Mouse (Mus musculus): ENCODE data around the gene Sh3glb2.

Gene Sh3glb2

DNA sequence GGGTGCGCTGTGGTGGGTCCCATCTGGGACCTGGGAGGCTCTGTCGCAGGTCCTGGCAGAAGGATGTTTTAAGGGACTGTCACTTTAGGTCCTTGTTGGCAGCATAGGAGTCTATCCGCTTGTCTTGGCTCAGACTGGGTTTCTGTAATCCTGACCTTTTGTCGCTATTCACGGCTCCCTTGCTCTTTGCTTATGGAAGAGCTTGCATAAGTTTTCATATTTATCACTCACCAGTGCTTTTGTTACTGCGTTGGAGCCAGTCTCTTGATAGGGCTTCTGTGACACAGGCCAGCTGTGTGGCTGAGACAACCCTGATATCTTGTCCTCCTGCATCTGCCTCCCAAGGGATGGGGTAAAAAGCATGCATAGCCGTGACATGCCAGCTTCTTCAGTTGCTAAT, 20.2 kb upstream of the Sh3glb2 start:
- no peak for DNase-seq

GRCm38 (mm10) chr2:30377721-30378120, 18.6 kb upstream of the Sh3glb2 start:
- DNase-seq = no peak

DNA sequence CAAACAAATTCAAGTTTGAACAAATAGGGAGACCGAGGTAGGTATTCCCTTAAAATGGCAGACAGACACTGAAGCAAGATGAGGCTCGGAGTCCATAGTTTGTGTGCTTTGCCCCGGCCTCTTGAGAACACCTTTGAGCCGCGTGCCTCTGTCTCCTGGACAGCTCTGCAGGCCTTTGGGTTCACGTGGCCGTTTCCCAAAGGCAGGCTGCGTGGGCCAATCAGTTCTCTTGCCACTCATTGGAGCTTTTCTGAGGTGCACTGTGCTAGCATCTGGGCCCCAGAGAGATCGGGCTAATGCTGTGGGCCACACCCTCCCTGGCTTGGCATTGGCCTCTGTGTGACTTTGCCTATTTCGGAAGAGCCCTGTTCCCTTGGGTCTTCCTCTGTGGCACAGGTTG, 16.8 kb upstream of the Sh3glb2 start:
- DNase-seq = no peak

DNA sequence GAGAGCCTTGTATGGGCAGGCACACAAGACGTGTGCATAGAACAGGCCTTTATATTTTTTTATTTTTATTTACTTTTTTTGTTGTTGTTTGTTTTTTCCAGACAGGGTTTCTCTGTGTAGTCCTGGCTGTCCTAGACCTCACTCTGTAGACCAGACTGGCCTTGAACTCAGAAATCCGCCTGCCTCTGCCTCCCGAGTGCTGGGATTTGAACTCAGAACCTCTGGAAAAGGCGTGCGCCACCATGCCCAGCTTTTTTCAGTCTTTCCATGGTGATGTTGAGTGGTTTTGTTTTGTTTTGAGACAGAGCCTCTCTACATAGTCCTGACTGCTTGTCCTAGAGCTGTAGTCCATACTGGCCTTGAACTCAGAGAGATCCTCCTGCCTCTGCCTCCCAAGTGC, 13.6 kb upstream of the Sh3glb2 start:
- no peak for DNase-seq

DNA sequence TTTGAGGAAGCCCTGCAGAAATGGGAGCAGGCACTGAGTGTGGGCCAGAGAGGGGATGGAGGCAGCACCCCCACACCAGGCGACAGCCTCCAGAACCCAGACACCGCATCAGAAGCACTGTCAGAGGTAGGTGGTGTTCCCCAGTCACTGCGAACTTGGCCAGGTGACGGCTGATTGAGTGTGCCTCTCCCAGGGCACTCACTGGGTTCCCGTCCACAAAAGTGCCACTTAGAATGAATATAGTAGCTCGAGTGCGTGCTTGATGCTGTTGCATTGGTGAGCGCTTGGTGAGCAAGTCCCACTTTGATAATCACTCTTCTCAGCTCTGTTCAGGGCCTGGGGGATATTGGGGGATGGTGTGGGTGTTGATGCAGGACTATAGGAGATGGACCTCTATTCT, 12.4 kb upstream of the Sh3glb2 start:
- no peak for DNase-seq

DNA sequence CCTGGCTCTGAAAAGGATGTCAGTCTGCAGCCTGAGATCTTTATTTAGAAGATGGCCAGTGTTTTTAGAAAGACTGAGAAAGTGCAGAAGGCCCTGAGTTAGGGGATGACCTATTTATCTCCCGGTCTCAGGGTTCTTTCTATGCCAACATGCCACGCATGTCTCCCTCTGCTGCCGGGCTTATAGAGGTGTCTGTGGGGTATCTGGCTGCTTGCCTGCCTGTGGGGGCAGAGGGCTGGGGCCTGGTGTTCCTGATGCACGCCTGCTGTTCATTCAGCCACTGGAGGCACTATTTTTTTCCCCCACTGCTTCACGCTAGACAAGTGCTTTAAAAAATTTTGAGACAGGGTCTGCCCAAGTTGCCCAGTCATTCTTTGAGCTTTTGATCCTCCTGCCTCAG, 7.1 kb upstream of the Sh3glb2 start:
- DNase-seq = peak in 1 of 2 experiments; percentile 44

GRCm38 (mm10) chr2:30365281-30366069, 6.3 kb upstream of the Sh3glb2 start:
- no peak for DNase-seq

GRCm38 (mm10) chr2:30363773-30364650, 4.9 kb upstream of the Sh3glb2 start, which contains the start of gene Miga2:
Gene Miga2, plus strand, starts transcription at chr2:30364233.
- DNase-seq = peak; percentile 98

DNA sequence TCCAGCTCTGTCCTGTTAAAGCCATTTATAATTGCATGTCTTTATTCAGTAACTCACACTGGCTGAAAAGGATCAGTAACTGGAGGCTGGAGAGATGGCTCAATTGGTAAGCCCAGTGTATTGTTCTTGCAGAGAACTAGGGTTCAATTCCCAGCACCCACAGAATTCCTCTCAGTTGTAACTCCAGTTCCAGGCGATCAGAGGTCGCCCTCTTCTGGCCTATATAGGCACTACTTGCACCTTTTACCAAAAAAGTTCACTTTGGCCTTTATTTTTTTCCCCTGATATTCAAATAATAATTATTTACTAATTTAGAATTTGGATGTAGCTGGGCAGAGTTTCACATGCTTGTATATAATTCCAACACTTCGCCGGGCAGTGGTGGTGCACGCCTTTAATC, 3.7 kb upstream of the Sh3glb2 start:
- DNase-seq = no peak

DNA sequence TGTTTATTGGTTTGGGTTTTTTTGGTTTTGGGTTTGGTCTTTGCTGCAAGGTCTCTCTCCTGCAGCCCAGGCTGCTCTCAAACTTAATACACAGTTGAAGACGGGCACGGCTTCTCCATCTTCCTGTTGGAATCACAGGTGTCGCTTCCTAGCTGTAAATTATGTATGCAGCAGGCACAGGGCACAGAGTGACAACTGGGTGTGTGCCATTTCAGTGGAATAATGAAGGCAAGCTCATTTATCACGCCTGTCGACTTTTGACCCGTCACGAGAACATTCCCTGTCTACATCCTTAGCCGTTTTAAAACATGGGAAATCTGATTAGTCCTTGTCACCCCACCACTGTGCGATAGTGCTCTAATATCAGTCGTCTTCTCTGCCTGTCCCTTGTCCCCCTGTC, 1.5 kb upstream of the Sh3glb2 start:
- DNase-seq = no peak

- peak; percentile 51 to 63 for DNase-seq
Observed at GRCm38 (mm10) chr2:30357552-30358510, 1.3 kb downstream of the Sh3glb2 start.

GRCm38 (mm10) chr2:30356906-30357305, 2.2 kb downstream of the Sh3glb2 start:
- DNase-seq = peak; percentile 31 to 33

DNA sequence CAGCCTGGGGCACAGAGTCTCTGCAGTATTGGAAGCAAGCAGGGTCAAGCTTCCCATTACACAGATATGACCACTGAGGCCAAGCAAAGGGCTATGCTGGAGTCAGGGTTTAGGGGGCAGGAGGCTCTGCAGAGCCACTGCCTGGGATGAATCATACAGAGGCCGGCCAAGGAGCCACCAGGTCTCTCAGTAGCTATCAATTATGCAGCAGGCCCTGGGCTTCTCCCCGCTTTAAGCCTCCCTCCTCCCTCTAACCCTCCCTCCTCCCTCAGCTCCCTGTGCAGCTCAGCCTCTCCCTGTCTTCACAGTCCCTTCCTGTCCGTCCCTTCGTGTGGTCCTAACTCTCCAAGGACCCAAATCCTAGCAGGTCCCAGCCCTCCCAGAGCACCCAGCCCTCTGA, 2.9 kb downstream of the Sh3glb2 start:
- DNase-seq = no peak

DNA sequence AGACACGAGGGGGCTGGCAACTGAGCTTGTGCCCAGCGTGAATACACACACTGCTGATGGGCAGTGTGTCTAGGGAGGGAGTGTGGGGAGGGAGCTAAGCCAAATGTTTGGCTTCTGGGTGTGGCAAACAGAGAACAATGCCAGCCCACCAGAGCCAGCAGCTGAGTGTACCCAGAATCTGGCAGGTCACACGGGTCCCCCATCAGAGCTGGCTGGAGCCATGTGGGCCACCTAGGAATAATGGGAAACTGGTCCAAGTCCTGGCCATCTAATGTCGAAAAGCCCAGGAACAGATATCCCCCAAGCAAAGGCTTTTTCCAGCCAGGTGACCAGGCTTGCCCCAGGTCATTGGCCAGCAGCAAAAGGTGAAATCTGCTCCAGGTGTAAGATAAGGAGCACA, 3.3 kb downstream of the Sh3glb2 start:
- peak; percentile 56 to 71 for DNase-seq

DNA sequence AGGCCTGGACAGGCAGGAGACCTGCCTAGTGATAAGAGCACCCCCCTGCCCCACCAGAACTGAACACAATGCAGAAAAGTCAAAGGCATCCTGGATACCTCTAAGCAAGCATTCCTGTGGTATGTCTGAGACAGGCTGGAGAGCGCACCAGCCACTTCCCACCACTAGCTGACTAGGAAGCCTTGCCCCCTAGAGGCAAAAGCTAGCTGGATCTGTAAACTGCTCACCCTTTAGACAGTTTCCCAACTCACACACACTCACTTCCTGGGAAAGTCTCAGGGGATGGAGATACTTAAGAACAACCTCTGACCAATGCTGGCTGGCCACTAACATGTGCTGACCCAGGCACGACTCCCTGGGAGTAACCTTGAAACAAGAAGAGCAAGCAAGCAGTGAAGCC, 8.0 kb downstream of the Sh3glb2 start:
- no peak for DNase-seq

- DNase-seq = no peak
Observed at GRCm38 (mm10) chr2:30349196-30349595, 9.9 kb downstream of the Sh3glb2 start.

- DNase-seq = no peak
Observed at GRCm38 (mm10) chr2:30345971-30346676, 13.0 kb downstream of the Sh3glb2 start.

DNA sequence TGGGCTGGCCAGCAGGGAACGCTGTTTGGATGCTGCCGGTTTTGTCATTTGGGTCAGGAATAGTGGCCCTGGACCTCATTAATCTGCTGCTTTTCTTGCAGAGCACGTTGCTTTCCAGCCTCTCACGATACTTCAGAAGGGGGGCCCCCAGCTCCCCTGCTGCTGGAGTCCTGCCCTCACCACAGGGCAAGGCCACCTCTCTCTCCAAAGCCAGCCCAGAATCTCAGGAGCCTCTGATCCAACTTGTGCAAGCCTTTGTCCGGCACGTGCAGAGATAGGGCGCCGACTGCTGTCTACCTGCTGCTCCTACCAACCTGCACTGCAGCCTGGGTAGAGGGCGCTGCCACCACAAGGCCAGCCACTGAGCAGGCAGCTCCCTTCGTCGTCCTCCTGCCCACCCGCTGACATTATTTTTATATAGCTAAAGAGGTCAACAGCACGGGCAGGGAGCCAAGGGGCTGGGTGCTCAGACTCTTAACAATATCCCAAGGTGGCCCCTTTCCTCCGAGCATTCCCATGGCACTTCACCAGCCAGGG, 15.5 kb downstream of the Sh3glb2 start:
- peak in 1 of 2 experiments; percentile 60 for DNase-seq

DNA sequence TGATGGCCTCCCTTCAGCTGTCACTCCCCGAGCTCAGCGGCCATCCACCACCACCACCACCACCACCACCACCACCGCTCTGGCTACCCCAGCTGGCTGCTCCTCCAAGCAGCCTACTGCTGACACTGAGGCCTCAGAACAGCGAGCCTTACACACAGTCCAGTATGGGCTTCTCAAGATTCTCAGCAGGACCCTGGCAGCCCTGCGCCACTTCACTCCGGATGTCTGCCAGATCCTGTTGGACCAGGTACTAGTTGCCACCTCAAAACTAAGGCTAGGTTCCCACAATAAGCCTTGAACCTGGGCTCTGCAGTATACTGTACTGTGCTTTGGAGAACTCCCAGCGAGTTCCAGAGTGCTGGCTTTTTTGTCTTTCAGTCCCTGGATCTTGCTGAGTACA, 16.6 kb downstream of the Sh3glb2 start:
- DNase-seq = peak; percentile 61 to 70

DNA sequence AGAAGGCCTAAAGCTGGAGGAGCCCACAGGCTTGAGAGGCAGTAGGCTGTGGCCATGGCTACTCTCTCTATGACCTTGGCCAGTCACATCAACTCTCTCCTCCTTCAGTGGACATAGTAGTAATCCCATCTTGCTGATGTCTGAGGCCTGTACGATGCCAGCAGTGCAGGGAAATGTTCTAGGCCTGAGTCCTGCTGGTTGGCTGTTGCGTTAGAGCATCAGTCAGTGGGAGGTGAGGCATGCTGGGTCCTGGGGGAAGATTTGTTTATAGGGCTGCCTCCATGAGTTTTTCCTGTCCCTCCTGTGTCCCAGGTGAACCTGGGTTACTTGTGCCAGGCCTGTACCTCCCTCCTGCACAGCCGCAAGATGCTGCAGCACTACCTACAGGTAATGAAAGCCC, 17.1 kb downstream of the Sh3glb2 start:
- no peak for DNase-seq

DNA sequence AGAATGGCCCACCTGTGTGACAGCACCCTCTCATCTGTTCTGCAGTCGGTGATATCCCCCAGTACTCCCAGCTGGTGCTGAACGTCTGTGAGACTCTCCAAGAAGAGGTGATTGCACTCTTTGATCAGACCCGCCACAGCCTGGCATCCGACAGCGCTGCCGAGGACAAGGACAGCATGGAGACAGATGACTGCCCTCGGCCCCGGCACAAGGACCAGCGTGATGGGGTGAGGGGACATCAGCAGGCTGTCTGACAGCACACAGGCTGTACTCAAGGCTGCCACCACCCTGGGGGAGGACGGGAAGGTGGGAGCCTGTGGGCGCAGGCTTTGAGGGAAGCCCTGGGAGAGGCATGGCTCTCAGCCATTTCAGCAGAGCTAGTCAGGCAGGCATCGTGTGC, 22.0 kb downstream of the Sh3glb2 start:
- no peak for DNase-seq

Measured in cerebellum, postnatal 14 days (tissue).